Mouse (Mus musculus): Measurements from ENCODE around the gene Phkb. TPM values are rescaled to one million over a fixed set of nuclear protein-coding genes. Genes with fewer than 3 reads are reported as not detected.
"Not testable (repeated sequence)": the region's sequence is repeated elsewhere in the genome, so short reads cannot be mapped to it uniquely, and the experiment has no call there.

Phkb gene
- 51.4 and 56.2 TPM in 2 replicates for polyA plus RNA-seq (2016; fragmentation: Nextera tagmentation; extraction: Ambion mirVana)

GRCm38 (mm10) chr8:85840657-85841488 is at the start of gene Phkb, which contains the start of gene Itfg1:
Gene Phkb (plus strand): TSS chr8:85840959.
Gene Itfg1 (minus strand): TSS chr8:85840921.
- under 1% methylated on average over 54 of the region's 54 CpGs for WGBS
- H3K36me3 ChIP-seq = peaks cover 19% of the 10 kb centered on the region
- peak within 1 kb of the TSS; percentile 99 for H3K27ac ChIP-seq
- DNase-seq (ENCODE audit: low spot score) = peak; percentile 96
- no peaks in the 10 kb centered on the region for H3K9me3 ChIP-seq
- H3K27me3 ChIP-seq (ENCODE audit: insufficient read depth, poor library complexity, severe bottlenecking) = no peaks in the 10 kb centered on the region
- H3K4me3 ChIP-seq = peak within 1 kb of the TSS; percentile 95
- peaks cover 11% of the 10 kb centered on the region for H3K4me1 ChIP-seq

- H3K27ac ChIP-seq; H3K27me3 ChIP-seq (ENCODE audit: insufficient read depth, poor library complexity, severe bottlenecking); H3K4me3 ChIP-seq; H3K4me1 ChIP-seq; DNase-seq (ENCODE audit: low spot score); H3K9me3 ChIP-seq: not testable (repeated sequence)
- 100% methylated on average over 1 of the region's 1 CpGs for WGBS
- peaks cover 15% of the 10 kb centered on the region; the same call in 1 of the 2 replicates for H3K36me3 ChIP-seq
Measured at GRCm38 (mm10) chr8:85796392-85796791, 44.4 kb upstream of the Phkb start.

GRCm38 (mm10) chr8:85800164-85800563 is 40.6 kb upstream of the Phkb start:
- no peaks in the 10 kb centered on the region for H3K27me3 ChIP-seq (ENCODE audit: insufficient read depth, poor library complexity, severe bottlenecking)
- no peaks in the 10 kb centered on the region for H3K9me3 ChIP-seq
- no peak overlapping the region for H3K4me3 ChIP-seq
- H3K4me1 ChIP-seq = no peaks in the 10 kb centered on the region
- no peak for DNase-seq (ENCODE audit: low spot score)
- no peak overlapping the region for H3K27ac ChIP-seq
- WGBS = 93% methylated on average over 1 of the region's 1 CpGs
- H3K36me3 ChIP-seq = peaks cover 12% of the 10 kb centered on the region; the same call in 1 of the 2 replicates

- DNase-seq (ENCODE audit: low spot score) = no peak
- no peak overlapping the region for H3K4me3 ChIP-seq
- H3K4me1 ChIP-seq = no peaks in the 10 kb centered on the region
- H3K36me3 ChIP-seq = peaks cover 12% of the 10 kb centered on the region; the same call in 1 of the 2 replicates
- H3K9me3 ChIP-seq = no peaks in the 10 kb centered on the region
- 85% methylated on average over 1 of the region's 1 CpGs for WGBS
- no peaks in the 10 kb centered on the region for H3K27me3 ChIP-seq (ENCODE audit: insufficient read depth, poor library complexity, severe bottlenecking)
- no peak overlapping the region for H3K27ac ChIP-seq
Measured at GRCm38 (mm10) chr8:85801408-85801807, 39.4 kb upstream of the Phkb start.

- Histone ChIP-seq H3K27me3 (ENCODE audit: insufficient read depth, poor library complexity, severe bottlenecking) (no peaks in the 10 kb centered on the region), H3K4me1 (no peaks in the 10 kb centered on the region), H3K36me3 (peaks cover 16% of the 10 kb centered on the region; the same call in 1 of the 2 replicates), H3K4me3 (no peak overlapping the region), H3K9me3 (no peaks in the 10 kb centered on the region), H3K27ac (no peak overlapping the region)
- DNase-seq (ENCODE audit: low spot score) = no peak
Measured at GRCm38 (mm10) chr8:85813621-85814020, 27.1 kb upstream of the Phkb start.

- Histone ChIP-seq H3K4me1 (peaks cover 11% of the 10 kb centered on the region), H3K27me3 (ENCODE audit: insufficient read depth, poor library complexity, severe bottlenecking) (no peaks in the 10 kb centered on the region), H3K36me3 (peaks cover 27% of the 10 kb centered on the region), H3K27ac (peak overlapping the region; percentile 99), H3K9me3 (no peaks in the 10 kb centered on the region), H3K4me3 (peak overlapping the region; percentile 95)
- DNase-seq (ENCODE audit: low spot score) = no peak
- 1% methylated on average over 21 of the region's 21 CpGs for WGBS
Measured at GRCm38 (mm10) chr8:85839916-85840656, 673 bp upstream of the Phkb start.

GRCm38 (mm10) chr8:85841489-85841795 is 683 bp downstream of the Phkb start:
- WGBS = 13% methylated on average over 4 of the region's 4 CpGs

GRCm38 (mm10) chr8:85845887-85846286 is 5.1 kb downstream of the Phkb start:
- Histone ChIP-seq H3K9me3 (no peaks in the 10 kb centered on the region), H3K4me1 (no peaks in the 10 kb centered on the region), H3K4me3 (no peak overlapping the region), H3K36me3 (no peaks in the 10 kb centered on the region), H3K27ac (no peak overlapping the region), H3K27me3 (ENCODE audit: insufficient read depth, poor library complexity, severe bottlenecking) (no peaks in the 10 kb centered on the region)
- no peak for DNase-seq (ENCODE audit: low spot score)

More at GRCm38 (mm10) chr8:85841489-85841795, 683 bp downstream of the Phkb start:
- peaks cover 15% of the 10 kb centered on the region for H3K36me3 ChIP-seq
- no peaks in the 10 kb centered on the region for H3K27me3 ChIP-seq (ENCODE audit: insufficient read depth, poor library complexity, severe bottlenecking)
- no peak for DNase-seq (ENCODE audit: low spot score)
- H3K9me3 ChIP-seq = no peaks in the 10 kb centered on the region
- H3K27ac ChIP-seq = peak overlapping the region; percentile 99
- H3K4me1 ChIP-seq = peaks cover 11% of the 10 kb centered on the region
- peak overlapping the region; percentile 95 for H3K4me3 ChIP-seq

- Histone ChIP-seq H3K36me3 (peaks cover 13% of the 10 kb centered on the region; the same call in 1 of the 2 replicates), H3K27ac (no peak overlapping the region), H3K4me3 (no peak overlapping the region), H3K4me1 (no peaks in the 10 kb centered on the region), H3K9me3 (no peaks in the 10 kb centered on the region), H3K27me3 (ENCODE audit: insufficient read depth, poor library complexity, severe bottlenecking) (no peaks in the 10 kb centered on the region)
- no peak for DNase-seq (ENCODE audit: low spot score)
- WGBS = 88% methylated on average over 19 of the region's 19 CpGs
Measured at GRCm38 (mm10) chr8:85854220-85855123, 13.7 kb downstream of the Phkb start.

- WGBS = 50% methylated on average over 11 of the region's 11 CpGs
- peaks cover 13% of the 10 kb centered on the region; the same call in 1 of the 2 replicates for H3K36me3 ChIP-seq
- H3K9me3 ChIP-seq; H3K27ac ChIP-seq; H3K4me1 ChIP-seq; H3K4me3 ChIP-seq; DNase-seq (ENCODE audit: low spot score); H3K27me3 ChIP-seq (ENCODE audit: insufficient read depth, poor library complexity, severe bottlenecking): not testable (repeated sequence)
Measured at GRCm38 (mm10) chr8:85857227-85857896, 16.6 kb downstream of the Phkb start.

- Histone ChIP-seq H3K9me3 (no peaks in the 10 kb centered on the region), H3K4me1 (no peaks in the 10 kb centered on the region), H3K27me3 (ENCODE audit: insufficient read depth, poor library complexity, severe bottlenecking) (no peaks in the 10 kb centered on the region), H3K36me3 (no peaks in the 10 kb centered on the region), H3K27ac (no peak overlapping the region), H3K4me3 (no peak overlapping the region)
- 81% methylated on average over 5 of the region's 5 CpGs for WGBS
- no peak for DNase-seq (ENCODE audit: low spot score)
Measured at GRCm38 (mm10) chr8:85860612-85861011, 19.9 kb downstream of the Phkb start.

- Histone ChIP-seq H3K9me3 (no peaks in the 10 kb centered on the region), H3K4me3 (no peak overlapping the region), H3K4me1 (no peaks in the 10 kb centered on the region), H3K36me3 (no peaks in the 10 kb centered on the region), H3K27ac (no peak overlapping the region), H3K27me3 (ENCODE audit: insufficient read depth, poor library complexity, severe bottlenecking) (no peaks in the 10 kb centered on the region)
- 61% methylated on average over 1 of the region's 1 CpGs for WGBS
- DNase-seq (ENCODE audit: low spot score) = no peak
Measured at GRCm38 (mm10) chr8:85862381-85862780, 21.6 kb downstream of the Phkb start.
